8 mouse cellular contexts compared by ENCODE assay signal in the genomic region with DNA sequence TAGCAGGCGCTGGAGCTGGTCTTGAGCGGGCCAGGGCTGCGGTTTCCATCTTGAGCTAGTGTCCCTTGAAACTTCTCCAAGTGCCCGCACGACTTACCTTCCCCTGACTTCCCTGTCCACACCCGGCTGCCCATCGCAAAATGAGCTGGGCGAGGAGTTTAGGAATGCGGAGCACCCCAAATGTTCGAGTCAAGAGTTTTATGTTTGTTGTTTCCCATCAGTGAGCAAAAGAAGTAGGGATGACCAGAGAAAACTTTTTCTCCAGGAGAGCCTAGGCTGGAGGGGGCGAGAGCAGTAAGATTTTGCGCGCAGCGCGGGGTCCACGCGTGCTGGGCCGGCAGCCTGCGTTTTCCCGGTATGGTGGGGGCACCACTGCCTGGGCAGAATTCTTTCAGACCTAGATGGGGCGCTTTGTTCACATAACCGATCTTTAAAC. TPM values are rescaled to one million over a fixed set of nuclear protein-coding genes. Genes with fewer than 3 reads are reported as not detected.
A peak's percentile ranks its signal among the peaks of the same experiment; 100 is the strongest.
DNase-seq lines count a peak whose midpoint lies in the region; ATAC-seq and TF ChIP-seq lines count a peak whose summit lies in the region.

No protein-coding gene starts in this region.

- H3K4me1 ChIP-seq in hindbrain, embryonic 13.5 days (replicated peaks) = peaks cover 52% of the 10 kb centered on the region
- H3K4me1 ChIP-seq in midbrain, embryonic 16.5 days (ENCODE audit: control insufficient read depth, insufficient read depth, low read length) = peaks cover 30% of the 10 kb centered on the region

- peak overlapping the region; percentile 99 for H3K27ac ChIP-seq in layer of hippocampus, adult 2 months
- H3K27ac ChIP-seq in hindbrain, embryonic 13.5 days = peak overlapping the region; percentile 94
- H3K27ac ChIP-seq in midbrain, embryonic 16.5 days (ENCODE audit: low read length) = peak overlapping the region; percentile 78

- H3K9ac ChIP-seq in hindbrain, embryonic 13.5 days = peak overlapping the region; percentile 87
- H3K9ac ChIP-seq in midbrain, embryonic 16.5 days (ENCODE audit: low read depth, low read length) = peak overlapping the region; percentile 38

- WGBS in hindbrain, embryonic 13.5 days = under 1% methylated on average over 22 of the region's 22 CpGs
- under 1% methylated on average over 22 of the region's 22 CpGs for WGBS in midbrain, embryonic 16.5 days

- no peaks in the 10 kb centered on the region for H3K9me3 ChIP-seq in hindbrain, embryonic 13.5 days
- no peaks in the 10 kb centered on the region for H3K9me3 ChIP-seq in midbrain, embryonic 16.5 days (replicated peaks; ENCODE audit: control insufficient read depth, low read length, poor library complexity, severe bottlenecking)

- H3K4me2 ChIP-seq in hindbrain, embryonic 13.5 days = peak overlapping the region; percentile 94
- peak overlapping the region; percentile 98 for H3K4me2 ChIP-seq in midbrain, embryonic 16.5 days (ENCODE audit: low read length)

- intact Hi-C loops in left cerebral cortex, postnatal 14 days (cut with DNase I) = loop anchor here (5.0 kb wide), 1 partner anchor 141 kb away; no protein-coding TSS in a partner anchor

- ATAC-seq in hindbrain, embryonic 13.5 days (ENCODE audit: low FRiP score) = no peak
- ATAC-seq in midbrain, embryonic 16.5 days = no peak

- peak overlapping the region; percentile 97 for H3K4me3 ChIP-seq in layer of hippocampus, adult 2 months
- H3K4me3 ChIP-seq in hindbrain, embryonic 13.5 days = peak overlapping the region; percentile 64
- H3K4me3 ChIP-seq in midbrain, embryonic 16.5 days (ENCODE audit: low read depth, low read length) = peak overlapping the region; percentile 80

- H3K36me3 ChIP-seq in hindbrain, embryonic 13.5 days = no peaks in the 10 kb centered on the region
- no peaks in the 10 kb centered on the region for H3K36me3 ChIP-seq in midbrain, embryonic 16.5 days (ENCODE audit: control insufficient read depth, insufficient read depth, low read length)

- TF ChIP-seq CTCF in layer of hippocampus, adult 2 months (conservative IDR thresholded peaks at IDR 0.05) = no peak

- H3K27me3 ChIP-seq in hindbrain, embryonic 13.5 days = peaks cover 37% of the 10 kb centered on the region
- H3K27me3 ChIP-seq in midbrain, embryonic 16.5 days (ENCODE audit: control insufficient read depth, insufficient read depth, low read depth, low read length) = peaks cover 12% of the 10 kb centered on the region

- no peak for DNase-seq in layer of hippocampus, adult 2 months (ENCODE audit: low spot score in 2 of 2)
- DNase-seq in layer of hippocampus, postnatal 10 days (ENCODE audit: low spot score in 2 of 2) = no peak
- DNase-seq in gastrocnemius, adult 18-20 months (ENCODE audit: low spot score) = peak; percentile 61
- peak; percentile 62 for DNase-seq in liver
- DNase-seq in thymus, postnatal 14 days = peak; percentile 70
- no peak for DNase-seq in left cerebral cortex, postnatal 14 days (ENCODE audit: low spot score in 2 of 2)

RNA-seq across cellular contexts. Expression of gene Zfp36l1, which starts 0.8 kb away (rescaled TPM):
- 10 to 100 TPM; 35.2 to 39.4 TPM for total RNA-seq in layer of hippocampus, adult 2 months (2021)
- total RNA-seq in layer of hippocampus, postnatal 10 days (2021) = 10 to 100 TPM; 46.9 to 54.7 TPM
- 10 to 100 TPM; 20.1 to 34.4 TPM for total RNA-seq in gastrocnemius, adult 18-20 months (2021)
- polyA plus RNA-seq in hindbrain, embryonic 13.5 days (2015; fragmentation: Nextera tagmentation; extraction: Ambion mirVana) = 44.6 and 53.1 TPM in 2 replicates
- 26.5 and 29.9 TPM in 2 replicates for polyA plus RNA-seq in midbrain, embryonic 16.5 days (2015; fragmentation: Nextera tagmentation; extraction: Ambion mirVana)
- 10 to 100 TPM; 36.3 to 39.5 TPM for total RNA-seq in left cerebral cortex, postnatal 14 days (2021)

Comparison
In these comparisons a context has a peak if more than half of its experiments do, and no peak if none do; other contexts are left out.
1. DNase-seq: peak in gastrocnemius, adult 18-20 months (single experiment), liver (single experiment) and thymus, postnatal 14 days (single experiment); none in layer of hippocampus, adult 2 months (0 of 2), layer of hippocampus, postnatal 10 days (0 of 2) and left cerebral cortex, postnatal 14 days (0 of 2).
2. Peak in every context shown above with its lines, with median percentiles within 50 percentile points of each other: H3K27ac ChIP-seq and H3K4me3 ChIP-seq.